Mouse (Mus musculus): ENCODE measurements around the gene Ptprz1. TPM values are rescaled to one million over a fixed set of nuclear protein-coding genes. Genes with fewer than 3 reads are reported as not detected.

Gene Ptprz1
- total and polyA plus RNA-seq, 3 experiments = not detected

- no peak for TF ChIP-seq MAZ (IDR thresholded peaks at IDR 0.05; ENCODE audit: low read depth, low read length)
- TF ChIP-seq USF1 (IDR thresholded peaks at IDR 0.05; ENCODE audit: low read depth, low read length) = no peak
- peak; percentile 76 for TF ChIP-seq MEF2A (IDR thresholded peaks at IDR 0.05; ENCODE audit: borderline replicate concordance, low read depth, low read length)
- TF ChIP-seq RCOR1 (conservative IDR thresholded peaks at IDR 0.05; ENCODE audit: low read depth, low read length) = peak; percentile 74; the same call in 1 of the 2 replicates
- peak; percentile 84 for TF ChIP-seq BHLHE40 (IDR thresholded peaks at IDR 0.05; ENCODE audit: low read depth, low read length)
Observed at GRCm38 (mm10) chr6:22889333-22889732, 14.0 kb downstream of the Ptprz1 start (continued).

- no peak for DNase-seq (ENCODE audit: extremely low read depth)
- no peaks in the 10 kb centered on the region for H3K79me2 ChIP-seq (replicated peaks; ENCODE audit: control insufficient read depth, extremely low read depth, insufficient read depth, poor library complexity, severe bottlenecking)
- H3K9me3 ChIP-seq (replicated peaks; ENCODE audit: low read length) = no peaks in the 10 kb centered on the region
- H3K36me3 ChIP-seq (replicated peaks in 1 of 2; ENCODE audit: control insufficient read depth in 1 of 2, insufficient read depth in 1 of 2, low read length in 1 of 2) = no peaks in the 10 kb centered on the region
- dilution Hi-C loops (cut with MboI; ENCODE audit: extremely low pct_ligation_motif_present, extremely low pct_unique_long_range_greater_than_20kb, low sequenced_read_pairs) (no loop called here), in situ Hi-C loops (cut with MboI; ENCODE audit: low pct_ligation_motif_present, low pct_unique_long_range_greater_than_20kb, low sequenced_read_pairs) (no loop called here)
- H3K4me3 ChIP-seq (replicated peaks in 1 of 3; ENCODE audit: low read depth in 2 of 3, low read length in 2 of 3, poor library complexity in 1 of 3) = no peak overlapping the region
- H3K4me2 ChIP-seq (ENCODE audit: insufficient read depth, low read depth, poor library complexity, severe bottlenecking) = no peak overlapping the region
- TF ChIP-seq MEF2A (IDR thresholded peaks at IDR 0.05; ENCODE audit: borderline replicate concordance, low read depth, low read length) (no peak), IRF4 (IDR thresholded peaks at IDR 0.05; ENCODE audit: low read depth, low read length) (no peak), ETS1 (conservative IDR thresholded peaks at IDR 0.05; ENCODE audit: low read depth, low read length) (no peak), CHD2 (IDR thresholded peaks at IDR 0.05; ENCODE audit: low read length) (no peak), E2F4 (IDR thresholded peaks at IDR 0.05; ENCODE audit: insufficient replicate concordance, low read depth, low read length) (no peak), POLR2AphosphoS2 (IDR thresholded peaks at IDR 0.05; ENCODE audit: low read depth, low read length) (no peak), TBP (conservative IDR thresholded peaks at IDR 0.05; ENCODE audit: low read depth, low read length) (no peak), MXI1 (IDR thresholded peaks at IDR 0.05; ENCODE audit: low read depth, low read length) (no peak), MAZ (IDR thresholded peaks at IDR 0.05; ENCODE audit: low read depth, low read length) (no peak)
- no peaks in the 10 kb centered on the region for H3K27me3 ChIP-seq (replicated peaks)
- no peak overlapping the region for H3K27ac ChIP-seq (ENCODE audit: insufficient read depth, low read depth)
- H3K9ac ChIP-seq (ENCODE audit: insufficient read depth, low read depth) = no peak overlapping the region
- no peaks in the 10 kb centered on the region for H3K4me1 ChIP-seq (ENCODE audit: control insufficient read depth in 1 of 2, insufficient read depth in 2 of 2)
Observed at GRCm38 (mm10) chr6:22901983-22902382, 26.7 kb downstream of the Ptprz1 start.

DNA sequence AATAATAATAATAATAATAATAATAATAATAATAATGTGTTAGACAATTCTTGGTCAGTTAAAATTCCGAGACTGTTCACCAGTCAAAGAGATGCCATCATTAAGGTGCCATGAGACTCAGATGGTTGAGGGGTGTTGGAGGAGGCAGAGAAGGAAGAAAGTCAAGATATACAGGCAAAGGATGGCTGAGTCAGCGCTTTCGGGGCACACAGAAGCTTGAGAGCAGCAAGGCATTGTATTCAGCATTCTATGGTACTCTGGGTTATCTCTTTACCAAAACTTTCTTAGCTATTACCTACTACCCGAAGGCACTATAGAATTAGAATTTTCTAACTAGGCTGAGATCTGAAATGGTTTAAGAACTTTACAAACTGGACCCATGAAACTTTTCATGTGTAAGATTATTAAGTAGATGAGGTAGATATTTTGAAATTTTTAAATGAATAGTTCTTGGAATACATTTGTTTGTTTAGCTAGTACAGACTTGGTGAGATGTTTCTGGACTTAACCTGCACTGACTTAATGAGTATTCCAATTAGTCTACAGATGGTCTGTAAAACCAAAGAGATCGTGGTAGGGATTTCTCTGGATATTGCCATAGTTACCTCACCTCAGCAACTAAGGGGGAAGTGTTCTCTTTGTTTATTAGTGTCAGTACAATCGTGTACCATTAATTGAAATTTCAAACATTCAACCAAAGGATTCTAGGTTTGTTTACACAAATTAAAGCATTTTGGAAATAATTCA lies 33.4 kb downstream of the Ptprz1 start:
- no peaks in the 10 kb centered on the region for H3K27me3 ChIP-seq (replicated peaks)
- no peaks in the 10 kb centered on the region for H3K36me3 ChIP-seq (replicated peaks in 1 of 2; ENCODE audit: control insufficient read depth in 1 of 2, insufficient read depth in 1 of 2, low read length in 1 of 2)
- H3K27ac ChIP-seq (ENCODE audit: insufficient read depth, low read depth) = no peak overlapping the region
- no peaks in the 10 kb centered on the region for H3K4me1 ChIP-seq (ENCODE audit: control insufficient read depth in 1 of 2, insufficient read depth in 2 of 2)
- no peak overlapping the region for H3K4me2 ChIP-seq (ENCODE audit: insufficient read depth, low read depth, poor library complexity, severe bottlenecking)
- H3K4me3 ChIP-seq (replicated peaks in 1 of 3; ENCODE audit: low read depth in 2 of 3, low read length in 2 of 3, poor library complexity in 1 of 3) = no peak overlapping the region
- TF ChIP-seq ZC3H11A (IDR thresholded peaks at IDR 0.05; ENCODE audit: low read depth, low read length) (no peak), MAFK (IDR thresholded peaks at IDR 0.05; ENCODE audit: insufficient replicate concordance, low read length) (peak; percentile 81)
- H3K9me3 ChIP-seq (replicated peaks; ENCODE audit: low read length) = no peaks in the 10 kb centered on the region
- H3K79me2 ChIP-seq (replicated peaks; ENCODE audit: control insufficient read depth, extremely low read depth, insufficient read depth, poor library complexity, severe bottlenecking) = no peaks in the 10 kb centered on the region
- dilution Hi-C loops (cut with MboI; ENCODE audit: extremely low pct_ligation_motif_present, extremely low pct_unique_long_range_greater_than_20kb, low sequenced_read_pairs) = no loop called here
- DNase-seq (ENCODE audit: extremely low read depth) = no peak
- H3K9ac ChIP-seq (ENCODE audit: insufficient read depth, low read depth) = no peak overlapping the region
- in situ Hi-C loops (cut with MboI; ENCODE audit: low pct_ligation_motif_present, low pct_unique_long_range_greater_than_20kb, low sequenced_read_pairs) = no loop called here
